Mouse (Mus musculus) lung, postnatal 36 days (tissue): ENCODE results near the gene Eif1.
A peak's percentile ranks its signal among the peaks of the same experiment; 100 is the strongest.
"Not testable (repeated sequence)": the region's sequence is repeated elsewhere in the genome, so short reads cannot be mapped to it uniquely, and the experiment has no call there.

Experiments used
- DNase-seq: peaks from one replicate; pipeline ENCODE4 v3.0.0; 2022; ENCODE audit warnings: mixed read lengths

Eif1 gene

GRCm38 (mm10) chr11:100319492-100320171 lies at the start of gene Eif1:
Gene Eif1, plus strand, starts transcription at chr11:100319885.
- peak; percentile 100 for DNase-seq

GRCm38 (mm10) chr11:100271878-100272277 lies 47.8 kb upstream of the Eif1 start:
- no peak for DNase-seq

DNA sequence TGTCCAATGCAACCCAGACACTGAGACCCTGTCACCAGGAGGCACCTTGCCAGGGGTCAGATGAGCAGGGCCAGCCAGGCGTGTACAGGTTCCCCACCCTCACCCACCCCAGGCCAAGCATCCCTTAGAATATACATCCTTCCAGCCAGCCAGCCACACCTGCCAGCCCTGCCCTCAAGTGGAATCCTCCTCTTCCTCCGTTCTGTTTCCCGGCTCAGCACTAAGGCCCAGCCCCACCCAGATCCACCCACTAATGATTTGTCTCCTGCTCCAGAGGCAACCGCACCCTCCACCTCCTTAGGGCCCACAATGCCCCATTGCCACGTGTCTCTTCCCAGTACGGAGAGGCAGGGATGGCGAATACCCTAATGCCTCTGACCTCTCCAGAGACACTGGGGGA lies 45.0 kb upstream of the Eif1 start:
- DNase-seq = no peak

- DNase-seq = no peak
These were observed 44.2 kb upstream of the Eif1 start for GRCm38 (mm10) chr11:100275466-100275865.

- DNase-seq = no peak
These were observed 41.8 kb upstream of the Eif1 start for GRCm38 (mm10) chr11:100277726-100278480.

GRCm38 (mm10) chr11:100278759-100279158 lies 40.9 kb upstream of the Eif1 start:
- DNase-seq = no peak

GRCm38 (mm10) chr11:100281596-100282544 lies 37.8 kb upstream of the Eif1 start:
- DNase-seq = peak; percentile 94

DNA sequence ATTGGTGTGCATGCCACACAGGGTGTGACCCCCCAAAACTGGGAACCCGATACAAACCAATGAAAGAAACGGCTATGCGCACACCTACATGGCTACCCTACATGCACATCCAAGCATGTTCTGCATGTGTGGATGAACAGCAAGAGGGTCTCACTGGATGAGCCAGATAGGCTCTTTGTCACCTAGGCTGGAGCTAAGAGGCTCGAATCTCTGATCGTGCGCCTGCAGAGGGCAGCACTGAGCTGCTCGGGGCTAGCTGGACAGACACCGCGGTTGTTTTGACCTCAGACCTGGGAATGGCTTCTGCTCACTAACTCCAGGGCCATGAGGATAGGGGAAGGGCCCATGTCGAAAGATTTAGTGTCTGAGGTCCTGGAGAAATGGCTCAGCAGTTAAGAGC lies 37.1 kb upstream of the Eif1 start:
- DNase-seq = peak; percentile 92

- DNase-seq = peak; percentile 50
These were observed 34.7 kb upstream of the Eif1 start for GRCm38 (mm10) chr11:100284988-100285387.

- DNase-seq = peak; percentile 85
These were observed 32.7 kb upstream of the Eif1 start for GRCm38 (mm10) chr11:100287024-100287423.

- peak; percentile 86 for DNase-seq
These were observed 30.7 kb upstream of the Eif1 start for GRCm38 (mm10) chr11:100288942-100289341.

DNA sequence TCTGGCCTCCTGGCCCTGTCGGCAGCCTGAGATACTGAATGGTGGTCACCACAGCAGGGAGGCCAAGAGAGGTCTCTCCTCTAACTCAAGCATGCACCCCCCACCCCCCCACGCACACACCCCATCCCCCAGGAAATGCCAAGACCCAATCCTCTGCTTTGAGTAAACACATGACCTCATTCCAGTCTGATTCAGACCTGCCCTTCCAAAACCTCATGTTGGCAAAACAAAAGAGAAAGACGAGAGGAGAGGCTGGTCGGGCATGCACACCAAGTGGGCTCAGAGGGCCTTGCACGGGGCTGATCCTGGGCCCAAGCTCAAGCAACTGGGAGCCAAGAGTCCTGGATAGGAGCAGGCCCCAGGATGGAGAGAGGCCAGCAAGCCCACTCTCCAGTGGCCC lies 29.4 kb upstream of the Eif1 start:
- peak; percentile 45 for DNase-seq

DNA sequence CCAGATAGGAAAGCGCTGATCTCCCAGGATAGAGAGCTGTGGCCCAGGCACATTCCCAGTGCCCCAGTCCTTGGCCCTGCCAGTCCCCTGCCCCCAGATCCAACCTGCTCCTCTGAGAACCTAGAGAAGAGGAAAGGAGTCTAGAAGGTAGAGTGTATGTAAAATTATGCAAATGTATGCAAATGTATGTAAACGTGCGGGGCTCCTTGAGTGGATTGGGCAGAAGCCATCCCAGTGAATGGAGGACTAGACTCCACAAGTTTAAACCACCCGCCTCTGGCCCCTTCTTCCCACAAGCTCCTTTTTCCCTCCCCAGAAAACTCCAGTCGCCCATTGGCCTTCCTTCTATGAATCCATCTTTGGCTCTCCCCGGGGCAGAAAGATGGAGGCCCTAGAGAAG lies 26.8 kb upstream of the Eif1 start:
- no peak for DNase-seq

GRCm38 (mm10) chr11:100295308-100295707 lies 24.4 kb upstream of the Eif1 start:
- DNase-seq = peak; percentile 89

GRCm38 (mm10) chr11:100297801-100298200 lies 21.9 kb upstream of the Eif1 start:
- DNase-seq = no peak

GRCm38 (mm10) chr11:100298274-100299036 lies 21.2 kb upstream of the Eif1 start:
- DNase-seq = peak; percentile 91

DNA sequence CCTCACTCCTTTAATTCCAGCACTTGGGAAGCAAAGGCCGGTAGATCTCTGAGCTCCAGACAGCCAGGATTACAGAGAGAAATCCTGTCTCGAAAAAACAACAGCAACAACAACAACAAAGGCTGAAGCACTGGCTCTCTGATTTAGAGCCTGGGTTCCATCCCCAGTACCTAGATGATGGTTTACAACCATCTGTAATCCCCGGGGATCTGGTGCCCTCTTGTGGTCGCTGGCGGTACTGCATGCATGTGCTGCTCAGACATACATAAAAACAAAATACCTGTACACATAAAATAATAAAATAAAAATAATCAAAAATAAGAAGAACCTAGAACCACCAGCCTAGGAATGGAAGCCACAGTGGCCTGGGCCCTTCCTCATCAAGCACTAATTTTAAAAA lies 19.4 kb upstream of the Eif1 start:
- peak; percentile 74 for DNase-seq

DNA sequence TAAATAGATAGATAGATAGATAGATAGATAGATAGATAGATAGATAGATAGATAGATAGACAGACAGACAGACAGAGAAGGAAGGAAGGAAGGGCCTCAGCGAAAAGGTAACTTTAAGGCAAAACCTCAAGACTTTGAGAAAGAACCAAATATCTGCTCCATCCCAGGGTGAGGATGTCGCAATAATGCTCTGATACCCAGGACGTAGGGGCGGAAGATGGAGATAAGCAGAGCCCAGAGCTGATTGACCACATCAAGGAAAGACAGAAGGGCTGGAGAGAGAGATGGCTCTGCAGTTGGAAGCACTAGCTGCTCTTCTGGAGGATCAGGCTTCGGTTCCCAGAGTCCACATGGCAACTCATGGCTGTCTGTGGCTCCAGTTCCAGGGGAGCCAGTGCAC lies 18.4 kb upstream of the Eif1 start:
- no peak for DNase-seq

DNA sequence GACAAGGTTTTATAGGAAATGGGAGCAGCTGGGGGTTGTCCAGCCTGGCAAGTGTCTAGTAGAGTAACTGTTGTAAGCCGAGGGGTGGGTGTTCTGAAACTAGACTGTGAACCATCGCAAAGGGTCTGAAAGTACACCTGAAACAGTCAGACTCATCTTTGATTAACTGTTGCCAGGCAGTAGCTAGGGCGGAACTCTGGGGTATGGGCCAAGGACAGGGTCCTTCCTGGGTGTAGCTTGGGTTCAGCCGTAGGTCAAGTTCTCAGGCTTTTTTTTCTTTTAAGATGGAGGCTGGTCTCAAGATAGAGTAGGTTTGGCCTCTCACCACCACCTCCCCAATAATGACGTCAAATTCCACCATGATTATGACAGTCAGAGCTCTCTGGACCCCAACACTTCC lies 11.8 kb upstream of the Eif1 start:
- no peak for DNase-seq

GRCm38 (mm10) chr11:100308672-100309071 lies 11.0 kb upstream of the Eif1 start:
- not testable (repeated sequence) for DNase-seq

DNA sequence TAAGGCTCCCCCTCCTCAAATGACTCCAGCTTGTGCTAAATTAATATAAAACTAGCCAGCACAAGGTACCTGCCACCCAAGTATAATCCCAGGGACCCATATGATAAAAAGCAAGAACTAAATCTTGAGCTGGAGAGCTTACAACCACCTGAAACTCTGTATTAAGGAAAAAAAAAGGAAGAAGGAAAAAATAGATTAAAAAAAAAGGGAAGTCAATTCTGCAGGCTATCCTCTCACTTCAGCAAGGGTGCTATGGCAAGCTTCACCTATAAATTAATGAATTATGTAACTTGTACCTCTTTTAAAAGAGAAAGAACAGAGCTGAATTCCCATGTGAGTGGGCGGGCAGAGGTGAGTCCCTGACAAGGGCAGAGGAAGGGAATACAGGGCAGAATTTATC lies 8.0 kb upstream of the Eif1 start:
- DNase-seq = no peak

- peak; percentile 81 for DNase-seq
These were observed 7.5 kb upstream of the Eif1 start for GRCm38 (mm10) chr11:100312096-100312679.
